Mouse (Mus musculus): Measurements from ENCODE around the gene Birc6.

GRCm38 (mm10) chr17:74630798-74631197 is 102.7 kb downstream of the Birc6 start:
- TF ChIP-seq CTCF (IDR thresholded peaks at IDR 0.05; ENCODE audit: borderline replicate concordance, insufficient read depth, low read depth, low read length) (no peak), POLR2A (IDR thresholded peaks at IDR 0.05; ENCODE audit: borderline replicate concordance, insufficient read depth, low read length) (no peak)
